Mouse (Mus musculus) lung, postnatal 4 days (tissue): Measurements from ENCODE around the gene Samd4.

Experiments
- DNase-seq, 2 experiments: peaks; one replicate each; pipeline ENCODE4 v3.0.0; 2021

Gene Samd4

DNA sequence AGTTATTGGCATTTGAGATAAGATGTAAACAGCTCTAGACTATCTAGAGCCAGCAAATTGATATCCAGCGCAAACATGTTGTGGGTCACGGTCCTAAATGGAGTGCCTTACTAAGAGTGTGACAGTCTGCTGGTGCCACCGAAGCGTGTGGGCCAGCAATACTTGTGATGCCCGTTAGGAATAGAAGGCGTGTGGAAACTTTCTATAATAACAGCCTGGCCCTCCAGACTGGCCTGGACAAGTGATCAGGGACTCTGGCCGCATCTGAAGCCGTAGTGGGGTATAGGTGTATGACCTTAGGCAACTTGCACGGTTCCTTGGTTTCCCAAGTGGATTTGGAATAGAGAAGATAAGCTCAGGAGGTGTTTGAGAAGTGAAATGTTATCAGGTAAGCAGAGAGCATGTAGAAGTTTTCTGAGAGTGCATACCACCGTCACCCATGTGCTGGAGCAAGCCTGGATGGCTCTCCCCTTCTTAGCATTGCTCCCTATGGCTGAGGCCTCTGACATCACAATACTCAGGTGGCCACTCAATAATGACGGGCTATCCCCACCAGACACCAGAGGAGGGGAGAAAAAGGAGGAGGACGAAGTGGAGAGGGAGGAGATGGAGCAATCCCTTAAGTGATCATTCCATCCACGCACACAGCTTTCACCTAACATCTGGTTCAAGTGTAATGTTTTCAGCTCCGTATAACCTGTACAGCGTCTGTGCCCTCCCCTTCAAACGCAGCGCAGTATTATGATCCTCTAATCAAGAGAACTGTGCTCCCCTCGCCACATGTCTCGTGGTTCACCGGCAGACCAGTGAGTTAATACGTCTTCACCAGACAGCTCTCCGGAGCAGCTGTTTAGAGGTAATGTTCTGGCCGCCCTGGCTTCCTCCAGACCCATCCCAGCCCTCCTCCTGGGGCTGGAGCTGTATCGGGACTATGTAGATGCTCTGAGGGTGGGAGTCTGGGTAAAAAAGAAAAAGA is 118.4 kb downstream of the Samd4 start:
- DNase-seq, result no peak

DNA sequence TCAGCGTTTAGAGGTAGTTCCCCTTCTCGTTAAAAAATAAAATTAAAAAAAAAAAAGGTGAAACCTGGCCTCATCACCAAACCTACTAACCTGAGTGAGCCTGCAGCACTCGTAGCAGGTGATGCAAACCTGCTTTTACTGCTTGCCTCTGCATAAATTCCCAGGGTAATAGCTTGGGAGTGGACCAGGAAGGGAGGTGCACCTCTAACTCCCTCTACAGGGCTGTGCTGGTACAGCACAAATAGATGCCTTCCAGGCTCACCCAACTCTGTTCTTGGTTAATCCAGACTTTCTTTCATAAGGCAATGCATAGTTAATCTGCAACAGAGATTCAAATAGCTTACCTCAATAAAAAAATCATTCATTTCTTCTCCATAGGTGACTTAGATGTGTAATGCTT is 121.5 kb downstream of the Samd4 start:
- peak; percentile 21 to 40 for DNase-seq

DNA sequence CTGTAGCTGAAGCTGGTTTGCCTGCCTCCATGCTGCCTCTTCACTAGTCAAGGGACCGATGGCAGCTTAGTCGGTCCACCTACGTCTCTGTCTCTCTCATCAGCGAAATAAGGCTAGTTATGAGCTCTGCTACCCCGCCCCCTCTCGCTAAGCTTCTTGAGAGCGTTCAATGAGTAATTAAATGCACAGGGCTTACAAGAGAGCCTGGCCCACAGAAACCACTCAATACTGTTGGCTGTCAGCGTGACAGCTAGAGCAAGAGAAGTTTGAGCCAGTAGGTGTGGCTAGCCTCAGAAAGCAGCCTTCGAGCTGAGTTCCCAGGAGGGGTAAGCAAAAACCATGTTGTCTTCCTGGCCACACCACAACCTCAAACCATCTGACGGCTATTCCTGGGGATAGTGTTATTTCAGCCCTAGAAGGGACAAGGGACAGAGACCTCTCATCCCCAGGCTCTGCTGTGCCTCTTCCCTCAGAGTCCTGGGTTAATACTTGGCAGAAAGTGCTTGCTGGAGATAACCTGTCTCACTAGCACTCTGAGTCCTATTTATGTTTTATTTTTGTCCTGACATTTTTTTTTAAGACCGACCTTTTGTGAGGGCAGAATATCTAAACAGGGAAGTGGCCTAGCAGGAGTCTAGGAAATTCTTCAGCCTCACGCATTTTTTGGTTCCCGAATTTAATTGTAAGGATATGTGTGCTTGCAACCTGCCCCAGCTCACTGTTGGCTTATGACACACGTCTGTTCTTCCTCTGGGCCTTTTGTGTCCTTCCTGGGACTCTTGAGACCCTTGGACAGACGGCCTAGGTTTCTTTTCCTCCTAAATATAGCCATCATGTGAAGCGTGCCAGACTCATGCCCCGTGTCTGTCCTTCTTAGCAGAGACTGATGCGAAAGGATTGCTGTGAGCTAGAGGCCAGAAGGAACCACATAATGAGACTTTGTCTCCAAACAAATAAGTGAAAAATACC is 128.8 kb downstream of the Samd4 start:
- DNase-seq, result peak; percentile 15 to 24

DNA sequence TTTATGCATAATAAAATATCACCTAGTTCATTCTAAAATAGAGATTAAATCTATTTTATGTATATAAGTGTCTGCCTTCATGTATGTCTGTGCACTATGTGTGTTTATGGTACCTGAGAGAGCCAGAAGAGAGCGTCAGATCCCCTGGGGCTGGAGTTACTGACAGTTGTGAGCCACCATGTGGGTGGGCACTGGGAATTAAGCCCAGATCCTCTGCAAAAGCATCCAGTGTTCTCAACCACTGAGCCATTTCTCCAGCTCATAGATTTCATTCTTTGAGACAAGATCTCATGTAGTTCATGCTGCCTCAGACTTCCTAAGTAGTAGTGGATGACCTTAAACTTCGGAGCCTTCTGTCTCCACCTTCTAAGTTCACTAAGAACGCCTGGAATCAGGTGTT is 133.0 kb downstream of the Samd4 start:
- no peak for DNase-seq

DNA sequence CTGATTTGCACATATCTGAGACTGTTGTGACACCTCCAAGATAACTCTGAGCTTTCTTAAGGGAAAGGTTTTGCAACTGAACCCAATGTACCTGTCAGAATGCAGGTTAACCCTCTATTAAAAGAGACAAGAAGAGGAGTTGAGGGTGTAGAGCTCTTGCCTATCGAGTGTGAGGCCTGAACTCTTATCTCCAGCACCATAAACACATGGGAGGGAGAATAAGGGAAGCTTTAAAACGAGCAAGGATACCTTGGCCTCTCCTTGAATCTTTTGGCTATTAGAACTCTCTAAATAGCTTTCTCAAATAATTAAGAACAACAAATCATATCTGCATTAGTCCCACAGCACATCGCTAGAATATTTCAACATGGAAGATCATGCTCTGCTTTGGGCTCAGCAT is 135.0 kb downstream of the Samd4 start:
- no peak for DNase-seq

DNA sequence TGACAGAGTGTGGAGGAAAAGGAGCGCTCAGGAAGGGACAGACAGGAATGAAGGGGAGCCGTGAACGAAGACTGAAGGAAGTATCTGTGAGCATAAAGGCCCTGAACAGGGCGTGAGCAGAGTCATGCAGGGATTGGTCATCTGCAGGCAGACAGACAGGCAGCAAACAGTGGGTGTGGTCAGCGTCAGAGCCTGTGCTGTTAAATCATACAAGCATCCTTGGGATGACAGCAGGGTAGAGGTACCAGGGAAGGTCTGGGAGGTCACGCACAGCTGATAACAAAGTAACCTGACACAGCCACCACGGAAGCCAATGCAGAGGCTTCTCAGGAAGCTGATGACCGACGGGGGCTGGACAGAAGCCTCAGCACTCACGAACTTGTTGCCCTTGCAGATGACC is 138.2 kb downstream of the Samd4 start:
- peak in 1 of 2 experiments; percentile 13 for DNase-seq

DNA sequence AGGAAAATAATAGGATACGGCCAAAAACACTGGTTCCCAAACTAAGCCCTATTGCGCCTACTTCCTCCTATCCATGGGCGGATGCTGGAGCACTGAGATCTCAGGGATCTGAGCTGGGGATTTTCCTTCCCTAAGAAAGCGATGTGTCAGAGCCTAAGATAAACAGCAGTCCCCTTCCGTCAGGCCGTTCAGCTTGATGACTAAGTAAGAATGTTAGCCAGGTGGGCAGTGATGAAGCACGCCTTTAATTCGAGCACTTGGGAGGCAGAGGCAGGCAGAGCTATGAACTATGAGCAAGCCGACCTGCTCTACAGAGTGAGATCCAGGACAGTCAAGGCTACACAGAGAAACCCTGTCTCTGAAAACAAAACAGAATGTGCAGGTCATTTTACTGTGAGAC is 140.9 kb downstream of the Samd4 start:
- DNase-seq, result peak in 1 of 2 experiments; percentile 6

DNA sequence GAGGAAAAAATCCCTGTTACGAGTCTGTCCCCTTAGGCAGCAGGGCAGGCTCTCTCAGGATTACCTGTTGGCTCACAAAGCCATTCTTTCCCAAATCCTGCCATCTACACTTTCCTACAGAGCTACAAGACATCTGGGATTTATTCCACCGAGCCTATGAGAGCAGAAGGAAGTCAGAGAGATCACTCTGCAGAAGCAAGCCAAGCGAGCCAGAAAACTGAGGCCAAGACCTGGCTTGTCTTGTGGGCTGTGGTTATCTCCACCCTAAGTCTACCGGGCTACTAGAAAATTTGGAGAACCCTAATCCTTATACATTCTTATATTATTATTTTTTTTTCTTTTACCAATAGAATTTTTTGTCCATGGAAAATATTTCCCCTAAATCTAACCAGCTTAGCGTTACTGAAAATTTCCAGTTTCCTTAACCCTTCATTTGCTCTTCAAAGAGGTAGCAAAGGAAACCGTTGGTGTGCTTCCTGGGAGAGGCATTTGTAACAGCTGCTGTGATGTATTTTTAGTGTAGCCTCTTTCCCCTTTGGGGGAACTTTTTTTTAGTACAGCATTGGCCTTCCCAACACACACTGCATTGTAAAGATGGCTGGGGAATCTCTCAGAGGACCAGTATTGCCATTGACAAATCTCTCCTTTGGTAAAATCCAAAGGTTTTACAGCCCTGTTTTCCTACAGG is 144.9 kb downstream of the Samd4 start:
- DNase-seq, result no peak

DNA sequence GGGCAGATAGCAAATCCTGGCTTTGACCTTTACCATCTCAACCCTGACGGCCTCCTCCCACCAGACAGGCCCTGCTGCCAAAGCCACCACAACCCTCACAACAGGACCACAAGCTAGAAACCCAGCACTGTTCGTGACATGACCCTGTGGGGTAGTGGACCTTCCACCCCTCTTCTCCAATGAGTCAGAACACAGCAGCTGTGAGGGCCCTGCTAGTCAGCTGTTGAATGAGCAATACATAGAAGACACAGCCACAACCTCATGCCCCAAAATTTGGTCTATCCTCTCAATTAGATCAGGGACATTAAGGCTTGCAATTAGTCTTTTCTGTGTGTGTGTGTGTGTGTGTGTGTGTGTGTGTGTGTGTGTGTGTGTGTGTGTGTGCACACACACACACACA is 148.9 kb downstream of the Samd4 start:
- DNase-seq, result no peak

DNA sequence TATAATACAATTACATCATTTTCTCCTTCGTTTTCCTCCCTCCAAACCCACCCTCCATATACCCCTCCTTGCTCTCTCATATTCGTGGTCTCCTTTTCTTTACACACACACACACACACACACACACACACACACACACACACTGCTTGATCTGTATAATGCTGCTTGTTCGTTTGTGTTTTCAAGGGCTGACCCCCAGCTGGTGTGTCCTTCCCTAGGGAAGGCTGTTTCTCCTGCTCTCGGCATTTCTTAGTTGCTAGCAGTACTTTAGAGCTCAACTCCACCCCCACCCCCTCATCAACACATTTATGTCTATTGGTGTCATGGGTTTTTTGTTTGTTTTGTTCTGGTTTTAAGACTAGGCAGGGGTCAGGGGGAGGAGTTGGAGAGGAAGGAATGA is 149.5 kb downstream of the Samd4 start:
- no peak for DNase-seq

DNA sequence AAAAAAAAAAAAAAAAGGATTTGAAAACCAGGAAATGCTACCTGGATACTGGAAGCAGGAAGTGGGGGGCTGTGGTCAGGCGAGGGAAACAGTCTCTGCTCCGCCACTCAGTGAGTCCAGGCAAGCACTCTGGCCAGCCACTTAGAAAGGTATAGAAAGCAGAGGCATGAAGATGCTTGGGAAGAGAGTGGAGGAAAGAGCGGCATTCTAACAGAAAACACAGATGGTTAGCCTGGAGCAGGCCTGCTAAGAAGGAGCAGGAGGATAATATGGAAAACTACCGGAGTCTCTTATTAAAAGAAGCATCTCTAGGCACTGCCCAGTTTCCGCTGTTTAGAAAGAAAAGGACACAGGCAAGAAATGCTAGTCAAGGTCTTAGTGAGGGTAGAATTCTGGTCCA is 150.8 kb downstream of the Samd4 start:
- DNase-seq, result no peak

DNA sequence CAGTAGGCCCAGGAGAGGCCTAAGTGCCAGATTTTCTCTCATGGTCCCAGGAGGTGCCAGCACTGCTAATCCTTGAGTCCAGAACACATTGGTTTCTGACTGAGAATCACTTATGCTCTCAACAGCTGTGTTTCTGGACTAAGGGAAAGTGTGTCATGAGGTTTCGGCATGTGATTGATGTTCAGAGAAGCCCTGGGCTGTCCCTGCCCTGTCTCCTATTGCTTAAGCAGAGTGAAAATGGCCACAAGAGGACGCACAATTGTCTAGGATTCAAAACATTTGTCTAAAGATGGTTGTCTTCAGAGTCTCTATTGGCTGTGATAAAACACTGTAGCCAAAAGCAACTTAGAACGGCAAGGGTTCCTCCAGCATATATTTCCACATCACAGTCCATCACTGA is 159.0 kb downstream of the Samd4 start:
- DNase-seq, result no peak

DNA sequence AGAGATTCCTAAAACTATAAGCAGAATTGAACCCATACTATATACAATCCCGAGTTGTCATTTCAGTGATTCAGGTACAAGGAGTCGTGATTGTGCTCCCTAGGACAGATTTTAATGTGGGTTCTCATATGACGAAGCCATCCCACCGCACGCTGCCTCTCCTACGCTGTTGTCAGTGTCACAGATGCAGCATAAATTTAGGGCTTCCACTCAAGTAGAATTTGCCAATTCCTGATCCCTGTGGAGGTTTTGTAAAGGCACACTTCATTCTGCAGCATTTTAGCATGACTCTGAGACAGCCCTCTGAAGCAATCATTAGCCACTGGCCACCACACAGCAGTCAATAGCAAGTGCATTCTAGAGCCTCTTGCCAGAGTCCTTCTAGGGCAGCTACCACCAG is 166.4 kb downstream of the Samd4 start:
- no peak for DNase-seq

DNA sequence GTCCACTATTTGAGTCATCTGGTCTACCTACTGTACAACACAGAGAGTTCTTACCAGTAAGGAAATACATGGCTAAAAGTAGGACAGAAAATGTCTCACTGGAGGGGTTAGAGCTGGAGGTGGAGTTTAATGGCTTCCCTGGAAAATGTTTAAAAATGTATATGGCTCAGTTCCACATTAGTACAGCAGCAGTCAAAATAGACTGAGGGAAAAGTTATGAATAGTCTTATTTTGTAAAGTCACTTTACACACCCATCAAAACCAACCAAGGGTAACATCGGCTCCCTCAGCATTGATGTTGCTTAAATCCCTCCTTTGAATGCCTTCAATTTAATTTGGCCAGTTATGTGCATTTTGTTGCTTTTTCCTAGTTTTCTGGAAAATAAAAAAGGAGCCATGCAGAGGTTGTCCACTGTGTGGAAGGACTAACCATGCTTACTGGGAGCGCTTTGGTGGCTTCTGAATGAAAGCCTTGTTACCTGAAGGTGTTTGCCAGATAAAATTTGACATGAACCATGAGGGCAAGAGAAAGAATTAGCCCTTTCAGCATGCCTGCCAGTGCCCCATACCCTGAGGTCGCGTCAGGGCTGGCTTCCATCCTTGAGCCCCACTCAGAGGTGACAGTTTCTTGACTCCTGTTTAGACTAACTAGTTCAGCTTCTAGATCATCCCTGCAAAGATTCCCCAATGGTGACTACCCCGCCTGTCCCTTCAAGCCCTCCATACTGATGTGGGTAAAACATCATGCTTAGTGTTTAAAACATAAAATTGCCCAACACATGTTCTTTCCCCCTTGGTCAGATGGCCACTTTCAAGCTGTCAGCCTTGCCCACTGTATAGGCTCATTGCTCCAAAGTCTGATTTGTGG is 169.3 kb downstream of the Samd4 start:
- no peak for DNase-seq

DNA sequence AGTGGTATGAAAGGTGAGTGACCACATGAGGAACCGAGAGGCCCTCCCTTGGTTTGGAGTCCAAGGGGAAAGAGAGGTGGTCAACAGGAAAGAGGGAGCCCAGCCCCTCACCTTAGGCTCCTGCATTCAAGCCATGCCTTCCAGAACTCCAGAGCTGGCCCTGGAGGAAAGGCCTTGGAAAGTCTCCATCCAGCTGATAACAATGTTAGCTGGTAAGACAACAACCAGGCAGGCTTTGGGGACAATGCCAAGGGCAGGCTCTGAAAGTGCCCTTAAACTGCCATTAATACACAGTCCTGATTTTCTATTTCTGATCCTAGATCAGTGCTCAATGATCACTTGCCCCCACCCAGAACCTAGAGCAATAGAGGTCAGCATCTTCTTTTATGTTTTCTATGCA is 170.4 kb downstream of the Samd4 start:
- no peak for DNase-seq

DNA sequence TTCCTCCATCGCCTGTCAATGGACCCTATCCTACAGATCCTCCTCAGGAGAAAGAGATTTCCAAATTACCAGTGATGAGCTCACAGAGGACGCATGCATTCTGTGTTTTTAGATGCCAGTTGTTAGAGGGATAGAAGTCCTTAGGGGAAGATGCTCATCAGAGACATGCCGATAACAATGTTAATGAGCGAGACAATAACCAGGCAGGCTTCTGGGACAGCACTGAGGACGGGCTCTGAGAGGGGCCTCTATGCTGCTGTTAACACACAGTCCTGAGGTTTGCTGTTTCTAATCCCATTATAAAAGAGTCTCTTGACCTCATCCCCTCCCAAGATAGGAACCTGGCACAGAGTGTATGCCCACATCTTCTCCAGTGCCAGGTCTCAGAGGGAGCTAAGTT is 171.2 kb downstream of the Samd4 start:
- DNase-seq, result no peak

DNA sequence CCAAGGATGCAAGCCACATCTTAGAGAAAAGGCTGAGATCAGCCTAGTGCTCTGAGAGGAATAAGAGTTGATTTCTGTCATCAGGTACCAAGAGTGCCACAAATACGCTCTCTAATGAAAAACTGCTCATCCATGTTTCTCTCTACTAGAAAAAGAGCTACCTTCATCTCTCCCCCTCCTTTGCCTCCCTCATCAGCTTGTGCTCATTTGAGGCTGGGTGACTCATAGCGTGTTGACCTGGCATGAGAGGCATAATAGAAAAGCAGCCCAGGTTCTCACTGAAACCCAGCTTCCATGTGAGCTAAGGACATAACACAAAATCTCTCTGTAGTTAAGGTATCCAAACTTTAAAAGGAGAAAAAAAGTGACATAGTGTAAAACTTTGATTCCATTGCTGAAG is 176.3 kb downstream of the Samd4 start:
- no peak for DNase-seq

DNA sequence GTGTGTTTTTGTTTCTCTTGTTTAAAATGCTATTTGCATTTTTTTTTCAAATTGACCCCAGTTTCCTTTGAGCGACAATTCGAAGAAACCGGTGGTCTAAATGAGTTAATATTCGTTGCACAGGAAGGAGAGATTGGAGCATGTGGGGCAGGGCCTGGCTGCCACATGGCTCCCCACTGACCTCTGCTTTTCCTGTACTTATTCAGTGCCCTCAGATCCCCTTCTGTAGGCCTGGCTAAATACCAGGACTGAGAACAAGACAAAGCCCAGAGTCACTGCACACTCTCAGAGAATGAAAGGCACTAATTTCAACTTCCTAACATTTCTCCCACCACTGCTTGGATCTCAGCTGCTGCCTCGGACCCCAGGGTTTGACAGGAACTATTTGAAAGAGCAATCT is 182.4 kb downstream of the Samd4 start:
- no peak for DNase-seq

DNA sequence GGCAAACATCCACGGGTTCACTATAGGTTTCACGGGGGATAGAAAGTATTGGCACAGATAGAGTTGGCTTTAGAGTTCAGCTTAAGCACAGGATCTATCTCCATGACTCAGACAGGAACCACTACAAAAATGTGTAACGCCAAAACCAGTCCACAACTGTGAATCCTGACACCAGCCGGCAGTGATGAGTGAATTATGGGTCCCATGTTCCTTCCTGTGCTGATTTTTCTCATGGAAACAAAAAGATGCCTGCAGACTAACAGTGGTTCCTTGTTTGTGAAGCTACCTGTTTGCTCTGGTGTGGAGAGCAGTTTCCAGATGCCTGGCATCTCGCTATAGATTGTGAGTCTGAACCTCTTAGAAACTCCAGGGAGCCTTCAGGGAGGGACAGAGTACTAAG is 184.2 kb downstream of the Samd4 start:
- no peak for DNase-seq

DNA sequence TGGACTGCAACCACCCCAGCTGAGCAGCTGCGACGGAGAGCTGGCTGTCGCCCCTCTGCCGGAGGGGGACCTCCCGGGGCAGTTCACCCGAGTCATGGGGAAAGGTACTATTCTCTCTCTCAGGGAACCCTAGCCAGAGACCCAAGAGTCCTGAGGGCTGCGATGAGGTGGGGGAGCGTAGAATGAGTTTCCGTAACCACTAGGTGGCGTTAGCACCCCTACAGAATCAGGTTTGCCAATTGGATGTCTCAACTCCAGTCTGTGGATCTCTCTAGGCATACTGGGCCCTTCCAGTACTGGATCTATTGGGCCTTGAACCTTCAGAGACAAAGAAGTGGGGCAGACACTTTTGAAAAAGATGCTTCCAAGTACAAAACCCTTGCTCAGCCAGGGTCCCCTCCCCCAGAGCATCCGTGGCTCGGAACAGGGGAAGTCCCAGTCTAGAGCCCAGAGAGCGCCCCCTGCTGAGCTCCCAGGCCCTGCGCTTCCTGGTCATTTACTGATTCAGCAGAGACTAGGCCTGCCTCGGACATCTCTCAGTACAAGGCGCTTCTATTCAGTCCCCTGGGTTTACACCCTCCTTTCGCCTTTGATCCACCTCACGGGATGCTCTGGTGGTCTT is 191.5 kb downstream of the Samd4 start:
- DNase-seq, result peak in 1 of 2 experiments; percentile 44

DNA sequence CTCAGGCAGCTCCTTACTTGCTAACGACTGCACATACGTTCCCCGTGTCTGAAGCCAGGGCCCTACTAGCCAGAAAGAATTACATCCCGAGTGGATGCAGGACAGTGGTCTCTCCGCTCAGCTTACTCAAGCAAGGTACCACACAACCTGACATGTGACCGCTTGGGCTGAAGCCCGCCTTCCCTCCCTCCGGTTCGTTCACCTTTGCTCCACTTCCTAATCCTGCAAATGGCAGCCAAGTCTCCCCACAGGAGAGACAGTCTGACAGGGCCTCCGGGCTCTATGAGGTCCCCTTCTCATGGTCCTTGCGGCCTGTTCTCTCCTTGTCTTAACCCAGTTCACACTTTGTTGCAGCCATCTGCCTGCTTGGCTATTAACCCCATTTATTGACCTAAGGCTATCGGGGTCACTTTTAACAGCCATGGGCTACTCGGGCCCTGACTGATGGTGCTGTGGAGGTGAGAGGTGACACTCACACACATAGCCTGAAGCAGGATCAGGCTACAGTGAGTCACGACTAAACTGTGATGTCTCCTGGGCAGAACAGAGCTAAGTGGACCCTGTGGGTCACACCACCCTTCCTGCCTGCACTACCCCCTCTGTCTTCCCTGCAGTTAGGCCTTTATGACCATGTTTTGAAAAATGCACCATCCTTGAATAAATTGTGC is 192.5 kb downstream of the Samd4 start:
- no peak for DNase-seq
